Mouse (Mus musculus) E14TG2a.4 (cell line): ENCODE results near the gene H2al2a.
"Not testable (repeated sequence)": the region's sequence is repeated elsewhere in the genome, so short reads cannot be mapped to it uniquely, and the experiment has no call there.

Experiments
- H3K27me3 ChIP-seq: 2 replicates; pipeline ENCODE4 v1.6.1; 2014; ENCODE audit warnings: low read length, control low read depth; ENCODE audit not compliant: insufficient read depth
- H3K36me3 ChIP-seq: 2 replicates; pipeline ENCODE4 v1.6.1; 2014; ENCODE audit warnings: low read length, control low read depth; ENCODE audit not compliant: insufficient read depth
- H3K4me1 ChIP-seq: replicated peaks from 2 replicates; pipeline ENCODE4 v1.6.1; 2014; ENCODE audit warnings: low read depth, low read length, control low read depth
- H3K4me3 ChIP-seq: replicated peaks from 2 replicates; pipeline ENCODE4 v1.5.1; 2014; ENCODE audit warnings: mild to moderate bottlenecking, low read length
- H3K9me3 ChIP-seq: 2 replicates; pipeline ENCODE4 v1.6.1; 2014; ENCODE audit warnings: low read length, control low read depth
- CTCF ChIP-seq: conservative IDR thresholded peaks from 2 replicates; pipeline ENCODE4 v1.5.1; 2014; ENCODE audit warnings: low read length
- NANOG ChIP-seq: IDR thresholded peaks from 2 replicates; pipeline ENCODE4 v1.6.1; 2014; ENCODE audit warnings: borderline replicate concordance, low read length, mixed read lengths
- POU5F1 ChIP-seq: IDR thresholded peaks from 2 replicates; pipeline ENCODE4 v1.6.1; 2014; ENCODE audit warnings: low read length, borderline replicate concordance

The H2al2a gene

DNA sequence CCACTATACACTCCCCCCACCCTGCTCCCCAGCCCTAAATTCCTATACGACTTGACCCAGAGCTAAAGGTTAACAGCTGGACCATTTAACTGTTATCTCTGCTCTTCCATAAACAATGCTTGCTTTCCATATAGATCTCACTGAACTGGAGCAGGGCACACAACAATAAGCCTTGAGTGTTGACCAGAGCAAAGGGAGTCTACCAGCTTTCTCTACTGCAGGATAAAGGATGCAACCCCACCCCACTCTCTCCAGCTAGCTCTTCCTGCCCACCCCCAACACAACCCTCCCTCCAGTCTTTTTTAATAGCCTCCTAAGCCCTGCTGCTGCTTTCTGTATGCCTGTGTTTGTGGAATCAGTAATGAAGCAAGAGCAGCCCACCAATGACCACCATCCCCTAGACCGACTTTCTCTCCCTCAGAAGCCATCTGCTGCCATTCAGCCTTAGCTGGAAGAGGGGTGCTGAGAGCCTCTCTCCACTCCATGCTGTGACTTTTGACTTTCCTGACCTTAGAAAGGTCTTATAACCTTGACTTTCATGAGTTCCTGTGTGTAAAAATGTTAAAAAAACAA, 22.8 kb downstream of the H2al2a start:
- H3K9me3 ChIP-seq: peaks cover 14% of the 10 kb centered on the region
- TF ChIP-seq POU5F1 (no peak), NANOG (no peak), CTCF (no peak)
- no peak overlapping the region; the same call in 1 of the 2 replicates for H3K4me3 ChIP-seq
- no peaks in the 10 kb centered on the region for H3K27me3 ChIP-seq
- peaks cover 18% of the 10 kb centered on the region; the same call in 1 of the 2 replicates for H3K36me3 ChIP-seq
- H3K4me1 ChIP-seq: peaks cover 85% of the 10 kb centered on the region

DNA sequence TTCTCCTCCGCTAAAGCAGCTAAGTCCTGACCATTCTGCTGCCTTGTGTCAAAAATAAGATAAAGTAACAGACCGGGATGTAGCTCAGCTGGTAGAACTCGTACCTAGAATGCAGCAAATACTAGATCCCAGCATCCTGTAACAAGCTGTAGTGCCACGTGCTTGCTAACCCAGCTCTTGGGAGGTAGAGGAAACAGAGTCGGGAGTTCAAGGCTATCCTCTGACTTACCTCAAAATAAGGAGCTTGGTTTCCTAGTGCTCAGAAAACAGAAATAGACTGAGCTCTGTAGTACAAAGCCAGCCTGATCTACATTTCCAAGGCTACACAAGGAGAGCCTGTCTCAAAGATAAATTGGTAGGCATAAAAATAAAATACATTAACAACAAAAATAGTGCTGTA, 23.5 kb downstream of the H2al2a start:
- no peak for TF ChIP-seq NANOG
- TF ChIP-seq POU5F1: no peak
- TF ChIP-seq CTCF: no peak
- peaks cover 86% of the 10 kb centered on the region for H3K4me1 ChIP-seq
- 0 out of 2 replicates have a peak overlapping the region, but pooled peaks have one; percentile 7 for H3K4me3 ChIP-seq
- peaks cover 14% of the 10 kb centered on the region for H3K9me3 ChIP-seq
- H3K27me3 ChIP-seq: no peaks in the 10 kb centered on the region
- peaks cover 18% of the 10 kb centered on the region; the same call in 1 of the 2 replicates for H3K36me3 ChIP-seq

DNA sequence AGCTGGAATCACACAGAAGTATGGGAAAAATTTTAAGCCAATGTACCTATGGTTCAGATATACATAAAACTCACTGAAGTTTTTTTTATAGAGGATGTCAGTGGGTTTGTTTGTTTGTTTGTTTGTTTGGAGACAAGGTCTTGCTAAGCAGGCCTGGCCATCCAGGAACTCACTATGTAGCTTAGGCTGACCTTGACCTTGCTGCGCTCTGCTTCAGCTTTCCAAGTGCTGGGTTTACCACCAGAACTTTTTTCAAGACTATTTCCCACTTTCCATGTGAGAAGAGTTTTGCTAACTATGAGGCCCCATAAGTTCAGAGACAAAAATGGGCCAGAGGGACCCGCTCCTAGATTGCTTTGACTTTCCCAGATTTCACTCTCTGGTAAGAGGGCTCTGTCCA, 23.9 kb downstream of the H2al2a start:
- Histone ChIP-seq H3K4me3 (0 out of 2 replicates have a peak overlapping the region, but pooled peaks have one; percentile 7), H3K4me1 (peaks cover 89% of the 10 kb centered on the region), H3K9me3 (peaks cover 14% of the 10 kb centered on the region), H3K27me3 (no peaks in the 10 kb centered on the region), H3K36me3 (peaks cover 18% of the 10 kb centered on the region; the same call in 1 of the 2 replicates)
- TF ChIP-seq NANOG: no peak

DNA sequence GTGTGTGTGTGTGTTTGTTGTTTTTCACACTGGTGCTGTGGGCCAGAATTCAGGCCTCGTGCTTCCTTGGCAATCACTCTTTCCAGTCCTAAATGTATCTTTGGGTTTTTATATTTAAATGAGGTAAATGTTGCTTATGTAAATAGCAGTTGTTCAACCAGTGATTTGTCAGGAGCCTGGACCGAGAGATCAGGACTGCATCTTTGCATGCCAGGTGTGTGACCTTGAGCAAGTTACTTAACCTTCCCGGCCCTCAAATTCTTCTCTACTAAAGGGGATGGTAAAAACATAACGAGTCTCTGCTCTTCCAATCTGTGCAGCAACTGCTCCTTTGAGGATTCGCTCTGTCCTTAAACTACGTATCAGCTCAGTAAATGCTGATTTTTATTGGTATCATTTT, 25.4 kb downstream of the H2al2a start:
- Histone ChIP-seq H3K9me3 (peaks cover 4% of the 10 kb centered on the region), H3K27me3 (no peaks in the 10 kb centered on the region), H3K4me3 (peak overlapping the region; percentile 46; the same call in 1 of the 2 replicates), H3K36me3 (peaks cover 9% of the 10 kb centered on the region; the same call in 1 of the 2 replicates), H3K4me1 (peaks cover 94% of the 10 kb centered on the region)
- TF ChIP-seq NANOG (no peak), POU5F1 (no peak), CTCF (no peak)

DNA sequence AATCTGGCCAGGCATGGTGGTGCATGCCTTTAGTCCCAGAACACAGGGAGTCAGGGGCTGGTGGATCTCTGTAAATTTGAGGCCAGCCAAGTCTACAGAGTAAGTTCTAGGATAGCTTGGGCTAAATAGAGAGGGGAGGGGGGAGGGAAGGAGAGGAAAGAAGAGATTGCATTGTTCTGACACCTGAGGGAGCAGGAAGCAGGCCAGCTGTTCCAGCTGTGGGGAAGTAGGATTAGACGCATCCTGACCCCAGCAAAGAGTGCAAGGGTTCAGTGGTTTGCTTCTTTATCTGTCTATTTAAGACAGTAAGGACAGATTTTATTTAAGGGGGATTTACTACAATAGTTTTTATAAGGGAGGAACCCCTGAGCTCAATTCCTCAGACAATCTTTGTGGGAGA, 26.1 kb downstream of the H2al2a start:
- H3K9me3 ChIP-seq: no peaks in the 10 kb centered on the region
- H3K27me3 ChIP-seq: no peaks in the 10 kb centered on the region
- TF ChIP-seq NANOG: no peak
- no peak for TF ChIP-seq CTCF
- TF ChIP-seq POU5F1: no peak
- peaks cover 88% of the 10 kb centered on the region for H3K4me1 ChIP-seq
- H3K36me3 ChIP-seq: 0 out of 2 replicates have a peak, but pooled peaks cover 2% of the 10 kb centered on the region
- no peak overlapping the region for H3K4me3 ChIP-seq

DNA sequence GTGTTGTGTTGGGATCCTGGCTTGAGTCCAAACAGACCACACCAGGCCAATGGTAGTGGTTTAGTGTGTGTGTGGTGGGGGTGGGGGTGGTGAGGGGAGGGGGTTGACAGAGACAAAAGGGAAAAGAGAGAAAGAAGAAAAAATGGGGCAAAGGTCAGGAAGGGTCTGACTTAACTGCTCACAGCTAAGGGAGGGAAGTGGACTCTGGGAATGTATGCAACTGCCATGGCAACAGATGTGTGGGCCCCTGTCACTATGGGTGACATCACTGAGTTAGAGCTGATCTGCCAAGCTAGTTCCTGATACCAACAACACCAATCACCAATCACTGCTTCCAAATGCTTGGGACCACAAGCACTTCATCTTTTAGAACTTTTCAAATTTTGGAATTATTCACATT, 26.6 kb downstream of the H2al2a start:
- no peaks in the 10 kb centered on the region for H3K27me3 ChIP-seq
- no peak overlapping the region for H3K4me3 ChIP-seq
- H3K36me3 ChIP-seq: no peaks in the 10 kb centered on the region
- H3K4me1 ChIP-seq: peaks cover 87% of the 10 kb centered on the region
- H3K9me3 ChIP-seq: no peaks in the 10 kb centered on the region
- TF ChIP-seq NANOG: no peak
- no peak for TF ChIP-seq CTCF
- TF ChIP-seq POU5F1: no peak

DNA sequence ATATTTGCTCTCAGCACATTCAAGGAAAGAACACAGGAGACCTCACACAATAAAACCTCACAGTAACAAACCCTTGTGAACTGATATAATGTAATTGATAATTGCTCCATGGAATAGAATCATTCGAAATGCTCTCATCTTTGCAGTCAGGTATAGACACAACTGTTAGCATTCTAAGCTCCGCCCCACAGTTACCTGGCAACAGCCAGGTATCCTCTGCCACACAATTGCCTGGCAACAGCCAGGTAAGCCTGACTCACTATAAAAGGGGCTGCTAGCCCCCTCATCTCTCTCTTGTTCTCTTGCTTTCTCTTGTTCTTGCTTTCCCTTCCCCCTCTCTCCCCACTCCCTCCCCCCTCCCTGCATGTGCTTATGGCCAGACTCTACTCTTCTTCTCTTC, 28.2 kb downstream of the H2al2a start:
- Histone ChIP-seq H3K4me1 (peaks cover 70% of the 10 kb centered on the region), H3K36me3 (no peaks in the 10 kb centered on the region), H3K9me3 (no peaks in the 10 kb centered on the region), H3K27me3 (no peaks in the 10 kb centered on the region), H3K4me3 (no peak overlapping the region)
- TF ChIP-seq CTCF: no peak
- no peak for TF ChIP-seq NANOG
- no peak for TF ChIP-seq POU5F1

DNA sequence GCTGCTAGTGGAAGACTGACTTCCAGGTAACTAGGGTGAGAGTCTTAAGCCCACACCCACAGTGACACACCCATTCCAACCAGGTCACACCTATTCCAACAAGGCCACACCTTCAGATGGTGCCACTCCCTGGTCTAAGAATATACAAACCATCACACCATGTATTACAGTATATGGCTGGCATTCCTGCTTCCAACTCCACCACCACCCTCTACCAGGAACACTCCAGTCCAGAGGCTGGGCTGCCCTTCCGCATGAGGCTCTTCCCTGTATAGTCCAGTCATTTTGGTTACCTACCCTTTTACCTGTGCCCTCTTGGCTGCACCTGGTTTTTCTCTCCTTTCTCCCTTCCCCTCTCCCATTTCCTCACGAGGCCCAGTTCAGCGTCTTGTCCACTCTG, 28.7 kb downstream of the H2al2a start:
- H3K4me1 ChIP-seq: peaks cover 65% of the 10 kb centered on the region
- H3K27me3 ChIP-seq, H3K36me3 ChIP-seq, H3K4me3 ChIP-seq, H3K9me3 ChIP-seq: not testable (repeated sequence)

DNA sequence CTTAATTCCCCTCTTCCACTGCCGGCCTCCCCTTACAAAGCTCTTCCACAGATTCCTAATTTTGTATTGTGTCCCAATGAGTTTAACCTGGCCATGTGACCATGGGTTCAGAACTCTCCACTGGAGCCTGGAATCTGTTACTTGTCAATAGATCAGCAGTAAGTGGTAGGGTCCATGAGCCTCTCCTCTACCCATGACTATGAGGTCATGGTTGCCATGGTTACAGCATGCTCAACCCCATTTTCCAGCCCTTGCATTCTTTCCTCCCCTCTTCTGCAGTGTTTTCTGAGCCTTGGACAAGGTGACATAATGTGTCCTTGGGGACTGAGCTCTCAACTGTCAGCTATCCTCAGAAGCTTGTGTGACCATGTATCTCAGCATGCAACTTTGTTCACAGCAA, 37.3 kb downstream of the H2al2a start:
- no peaks in the 10 kb centered on the region for H3K4me1 ChIP-seq
- peaks cover 9% of the 10 kb centered on the region; the same call in 1 of the 2 replicates for H3K36me3 ChIP-seq
- H3K9me3 ChIP-seq: peaks cover 51% of the 10 kb centered on the region
- no peaks in the 10 kb centered on the region for H3K27me3 ChIP-seq
- H3K4me3 ChIP-seq: no peak overlapping the region
- TF ChIP-seq NANOG: no peak
- no peak for TF ChIP-seq POU5F1
- TF ChIP-seq CTCF: no peak
